Mouse (Mus musculus) spleen, adult 2 months (tissue): ENCODE results near the gene Pias3. TPM values are rescaled to one million over a fixed set of nuclear protein-coding genes. Genes with fewer than 3 reads are reported as not detected.

Source experiments
- DNase-seq, 2 experiments: peaks; one replicate each; pipeline versions ENCODE4 v3.0.0 to v3.0.0-alpha.2; 2012 to 2021; ENCODE audit warnings: low spot score in 2 of 2, low read depth in 1 of 2
- H3K27ac ChIP-seq: fragments of 200-500 bp; 2 replicates; pipeline ENCODE4 v1.5.1; 2012; ENCODE audit warnings: low read length, inconsistent platforms; ENCODE audit not compliant: insufficient read depth
- H3K27me3 ChIP-seq: fragments of 200-500 bp; 2 replicates; pipeline ENCODE4 v1.6.1; 2012; ENCODE audit warnings: mild to moderate bottlenecking, moderate library complexity, low read length, inconsistent platforms; ENCODE audit not compliant: control insufficient read depth, insufficient read depth
- H3K36me3 ChIP-seq: fragments of 200-500 bp; 2 replicates; pipeline ENCODE4 v1.6.1; 2012; ENCODE audit warnings: mild to moderate bottlenecking, low read length, inconsistent platforms; ENCODE audit not compliant: control insufficient read depth, insufficient read depth
- H3K4me1 ChIP-seq: fragments of 200-500 bp; 2 replicates; pipeline ENCODE4 v1.6.1; 2011; ENCODE audit warnings: inconsistent platforms; ENCODE audit not compliant: control insufficient read depth, insufficient read depth, insufficient read length
- H3K4me3 ChIP-seq: fragments of 200-500 bp; 2 replicates; pipeline ENCODE4 v1.5.1; 2011; ENCODE audit warnings: mild to moderate bottlenecking, inconsistent platforms; ENCODE audit not compliant: insufficient read depth, insufficient read length; ENCODE audit errors: extremely low read depth
- CTCF ChIP-seq: fragments of 200-500 bp; IDR thresholded peaks from 2 replicates; pipeline ENCODE4 v1.5.1; 2011; ENCODE audit warnings: mild to moderate bottlenecking, inconsistent platforms; ENCODE audit not compliant: insufficient read depth, insufficient read length, insufficient replicate concordance; ENCODE audit errors: extremely low read depth
- POLR2A ChIP-seq: fragments of 200-500 bp; IDR thresholded peaks from 2 replicates; pipeline ENCODE4 v1.6.1; 2011; ENCODE audit warnings: low read depth, low read length, inconsistent platforms
- WGBS: fragments of 180-500 bp; shearing (Covaris S2); methylation state at CpG from one replicate; pipeline ENCODE4 v1.1.7; 2018; 5-methylcytosine and 5-hydroxymethylcytosine counted together
- polyA plus RNA-seq: library from polyadenylated mRNA; depleted of rRNA; stranded (reverse); fragments of >200 nt; gene quantifications from 2 replicates; pipeline ENCODE4 v1.2.3, GENCODE M21; 2012

The Pias3 gene
- polyA plus RNA-seq, 1 experiment = 31.0 TPM

DNA sequence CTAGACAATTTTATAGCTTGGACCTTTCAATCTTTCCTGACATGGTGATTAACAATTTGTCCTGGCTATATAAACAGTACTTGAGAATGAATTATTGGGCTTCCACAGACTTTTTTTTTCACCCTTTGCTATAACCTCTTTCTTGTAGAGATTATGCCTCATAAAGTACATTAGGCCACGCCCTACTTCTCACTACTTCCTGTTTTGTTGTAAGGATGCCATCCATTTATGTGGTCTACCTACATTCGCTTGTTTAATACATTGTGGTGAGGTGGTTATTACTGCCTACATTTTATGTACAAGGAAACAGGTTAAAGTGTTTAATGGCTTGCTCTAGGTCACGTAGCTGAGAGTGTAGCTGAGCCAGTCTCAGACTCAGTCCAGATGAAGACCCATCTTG lies 21.0 kb upstream of the Pias3 start:
- H3K4me3 ChIP-seq = no peak overlapping the region
- no peaks in the 10 kb centered on the region for H3K27me3 ChIP-seq
- DNase-seq = no peak
- 43% methylated on average over 3 of the region's 3 CpGs for WGBS
- TF ChIP-seq CTCF (no peak), POLR2A (no peak)
- no peak overlapping the region for H3K27ac ChIP-seq
- H3K4me1 ChIP-seq = peaks cover 3% of the 10 kb centered on the region; the same call in 1 of the 2 replicates
- H3K36me3 ChIP-seq = no peaks in the 10 kb centered on the region

DNA sequence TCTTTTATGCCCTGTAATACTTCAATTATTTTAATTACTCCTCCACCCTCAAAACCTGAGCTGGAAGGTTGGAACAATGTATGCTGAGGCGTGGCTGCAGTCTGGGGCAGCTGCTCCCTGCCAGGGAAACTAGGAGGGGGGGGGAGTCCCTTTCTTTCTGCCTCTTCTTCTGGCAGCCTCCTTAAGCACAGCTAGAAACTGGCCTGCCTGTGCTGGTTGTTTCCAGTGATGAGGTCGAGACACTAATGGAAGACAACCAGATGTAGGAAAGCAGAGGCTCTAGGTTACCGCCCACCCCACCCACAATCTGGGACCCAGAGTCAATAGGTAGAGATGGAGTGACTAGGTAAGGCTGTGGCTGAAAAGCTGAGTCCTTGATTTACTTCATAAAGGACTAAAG lies 20.5 kb upstream of the Pias3 start:
- no peak for DNase-seq
- 90% methylated on average over 3 of the region's 3 CpGs for WGBS
- TF ChIP-seq POLR2A (no peak), CTCF (no peak)
- H3K27ac ChIP-seq = no peak overlapping the region
- no peaks in the 10 kb centered on the region for H3K27me3 ChIP-seq
- no peaks in the 10 kb centered on the region for H3K36me3 ChIP-seq
- H3K4me1 ChIP-seq = no peaks in the 10 kb centered on the region; the same call in 1 of the 2 replicates
- H3K4me3 ChIP-seq = no peak overlapping the region

GRCm38 (mm10) chr3:96678456-96678855 lies 17.7 kb upstream of the Pias3 start:
- 80% methylated on average over 7 of the region's 7 CpGs for WGBS
- no peaks in the 10 kb centered on the region for H3K4me1 ChIP-seq
- no peaks in the 10 kb centered on the region for H3K27me3 ChIP-seq
- H3K4me3 ChIP-seq = no peak overlapping the region
- no peak overlapping the region for H3K27ac ChIP-seq
- DNase-seq = no peak
- no peaks in the 10 kb centered on the region for H3K36me3 ChIP-seq
- TF ChIP-seq POLR2A (no peak), CTCF (no peak)

- DNase-seq = no peak
- 60% methylated on average over 5 of the region's 5 CpGs for WGBS
- TF ChIP-seq CTCF (no peak), POLR2A (no peak)
- H3K4me3 ChIP-seq = no peak overlapping the region
- no peaks in the 10 kb centered on the region for H3K27me3 ChIP-seq
- H3K36me3 ChIP-seq = no peaks in the 10 kb centered on the region
- no peaks in the 10 kb centered on the region for H3K4me1 ChIP-seq
- no peak overlapping the region for H3K27ac ChIP-seq
Observed at GRCm38 (mm10) chr3:96679159-96679674, 17.0 kb upstream of the Pias3 start.

DNA sequence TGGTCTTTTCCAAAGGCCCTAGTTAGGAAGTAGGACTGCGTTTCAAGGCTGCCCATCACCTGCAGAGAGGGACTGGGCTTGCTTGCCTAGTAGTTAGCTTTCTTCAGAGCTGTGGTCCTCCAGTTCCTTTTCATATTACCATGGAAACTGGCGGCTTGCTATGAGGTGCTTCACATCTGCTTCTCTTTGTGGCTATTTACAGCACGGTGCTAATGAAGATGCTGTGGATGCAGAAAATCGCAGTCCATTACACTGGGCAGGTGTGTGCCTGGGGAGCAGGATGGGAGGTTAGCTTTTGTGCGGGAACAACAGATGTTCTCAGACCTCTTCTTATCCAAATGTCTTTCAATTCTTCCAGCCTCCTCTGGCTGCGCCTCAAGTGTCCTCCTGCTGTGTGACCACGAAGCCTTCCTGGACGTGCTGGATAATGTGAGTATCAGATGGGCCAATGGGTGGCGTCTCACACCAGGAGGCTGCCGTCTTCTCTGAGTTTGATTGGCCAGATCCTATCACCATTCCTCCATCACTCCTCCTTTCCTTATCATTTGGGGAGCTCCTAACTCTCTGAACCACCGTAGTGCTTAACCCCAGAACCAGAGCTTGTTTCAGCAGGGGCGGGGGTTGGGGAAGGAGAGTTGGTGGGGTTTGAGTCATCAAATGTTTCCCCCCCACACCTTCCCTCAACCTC lies 15.8 kb upstream of the Pias3 start:
- DNase-seq = no peak
- 50% methylated on average over 12 of the region's 12 CpGs for WGBS
- Histone ChIP-seq H3K27ac (no peak overlapping the region), H3K36me3 (no peaks in the 10 kb centered on the region), H3K4me3 (no peak overlapping the region), H3K27me3 (peaks cover 9% of the 10 kb centered on the region), H3K4me1 (no peaks in the 10 kb centered on the region)
- TF ChIP-seq CTCF = no peak
- no peak for TF ChIP-seq POLR2A

DNA sequence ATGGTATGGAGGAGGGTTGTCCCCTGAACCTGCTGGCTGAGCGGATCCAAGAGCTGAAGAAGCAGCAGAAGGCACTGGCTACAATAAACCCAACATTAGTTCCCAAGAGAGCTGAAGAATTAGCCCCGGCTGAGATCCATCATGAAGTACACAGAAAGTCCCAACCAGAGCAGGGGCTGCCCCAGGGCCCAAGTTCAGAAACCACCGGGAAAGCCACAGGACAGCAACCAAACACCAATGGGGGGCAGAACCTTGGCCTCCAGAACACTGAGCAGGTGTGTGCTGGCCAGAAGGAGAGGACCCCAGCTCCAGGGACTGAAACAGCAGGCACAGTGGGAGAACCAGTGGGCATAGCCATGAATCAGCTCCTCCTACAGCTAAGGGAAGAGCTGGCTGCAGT lies 12.7 kb upstream of the Pias3 start:
- Histone ChIP-seq H3K27me3 (peaks cover 11% of the 10 kb centered on the region), H3K36me3 (no peaks in the 10 kb centered on the region), H3K4me3 (no peak overlapping the region), H3K4me1 (no peaks in the 10 kb centered on the region), H3K27ac (no peak overlapping the region)
- TF ChIP-seq POLR2A = no peak
- WGBS = 87% methylated on average over 3 of the region's 3 CpGs
- no peak for DNase-seq

DNA sequence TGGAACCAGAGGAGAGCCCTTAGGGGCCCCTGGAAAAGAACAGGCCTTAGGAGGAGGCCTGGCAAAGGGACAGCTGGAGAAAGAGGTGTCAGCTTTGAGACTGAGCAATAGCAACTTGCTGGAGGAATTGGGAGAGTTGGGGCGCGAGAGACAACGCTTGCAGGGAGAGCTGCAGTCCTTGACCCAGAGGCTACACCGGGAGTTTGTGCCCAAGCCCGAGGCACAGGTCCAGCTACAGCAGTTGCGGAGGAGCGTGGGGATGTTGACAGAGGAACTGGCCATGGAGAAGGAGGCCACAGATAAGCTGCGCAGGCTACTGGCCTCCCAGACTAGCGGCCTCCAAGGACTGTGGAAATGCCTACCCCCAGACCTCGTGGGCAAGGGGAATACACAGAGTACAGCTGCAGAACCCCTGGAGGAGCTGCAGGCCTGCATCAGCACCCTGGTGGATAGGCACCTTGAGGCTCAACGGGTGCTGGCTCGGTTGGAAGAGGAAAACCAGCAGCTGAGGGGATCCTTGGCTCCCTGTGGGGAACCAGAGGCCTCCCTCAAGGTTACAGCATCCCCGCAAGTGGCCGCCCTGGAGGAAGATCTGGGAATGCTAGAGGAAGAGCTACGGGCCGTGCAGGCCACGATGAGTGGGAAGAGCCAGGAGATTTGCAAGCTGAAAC lies 11.9 kb upstream of the Pias3 start:
- Histone ChIP-seq H3K27ac (no peak overlapping the region), H3K36me3 (no peaks in the 10 kb centered on the region), H3K4me3 (no peak overlapping the region), H3K27me3 (peaks cover 11% of the 10 kb centered on the region), H3K4me1 (no peaks in the 10 kb centered on the region)
- no peak for DNase-seq
- WGBS = 66% methylated on average over 17 of the region's 17 CpGs
- TF ChIP-seq CTCF (no peak), POLR2A (no peak)
